Mouse (Mus musculus): ENCODE measurements around the gene Gm37240.

Gene Gm37240

DNA sequence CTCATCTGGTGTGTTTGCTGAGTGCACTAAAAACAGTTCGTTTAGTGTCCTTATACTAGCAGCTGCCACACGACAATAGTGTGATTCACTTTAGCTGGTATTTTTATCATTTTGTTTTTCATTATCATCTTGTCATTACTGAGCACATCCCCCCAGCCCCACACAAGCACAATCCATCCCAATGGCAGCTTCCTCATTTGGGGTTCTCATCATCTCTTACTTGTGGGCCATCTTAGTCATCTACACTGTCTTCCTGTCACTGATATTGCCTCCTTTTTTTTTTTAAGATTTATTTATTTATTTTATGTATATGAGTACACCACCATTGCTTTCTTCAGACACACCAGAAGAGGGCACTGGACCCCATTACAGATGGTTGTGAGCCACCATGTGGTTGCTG is 1268.7 kb downstream of the Gm37240 start:
- CTCF ChIA-PET, result interaction anchor here (0.6 to 0.7 kb wide), 2 partner anchors 54 to 573 kb away, joined by 3 to 5 read pairs; no protein-coding TSS in a partner anchor

DNA sequence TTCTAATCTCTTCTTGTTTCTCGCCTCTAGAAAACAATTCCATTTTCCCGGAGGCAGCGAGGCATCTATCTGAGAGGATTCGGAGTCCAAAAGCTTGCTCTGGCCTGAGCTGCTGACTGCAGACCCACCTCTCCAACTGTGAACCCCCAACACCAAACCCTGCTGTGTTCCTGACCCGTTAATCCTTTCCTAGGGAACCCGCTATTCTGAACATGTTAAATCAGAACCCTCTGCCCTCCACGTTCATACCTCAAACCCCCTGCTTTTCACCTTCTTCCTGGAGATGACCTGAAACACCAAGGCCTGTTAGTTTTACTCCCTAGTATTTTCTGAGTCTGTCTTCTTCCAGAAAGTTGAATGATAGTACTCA is 1271.5 kb downstream of the Gm37240 start:
- CTCF ChIA-PET, result interaction anchor here (0.7 to 1.9 kb wide), 3 partner anchors 11 to 294 kb away, joined by 3 to 6 read pairs (median 3); no protein-coding TSS in a partner anchor

DNA sequence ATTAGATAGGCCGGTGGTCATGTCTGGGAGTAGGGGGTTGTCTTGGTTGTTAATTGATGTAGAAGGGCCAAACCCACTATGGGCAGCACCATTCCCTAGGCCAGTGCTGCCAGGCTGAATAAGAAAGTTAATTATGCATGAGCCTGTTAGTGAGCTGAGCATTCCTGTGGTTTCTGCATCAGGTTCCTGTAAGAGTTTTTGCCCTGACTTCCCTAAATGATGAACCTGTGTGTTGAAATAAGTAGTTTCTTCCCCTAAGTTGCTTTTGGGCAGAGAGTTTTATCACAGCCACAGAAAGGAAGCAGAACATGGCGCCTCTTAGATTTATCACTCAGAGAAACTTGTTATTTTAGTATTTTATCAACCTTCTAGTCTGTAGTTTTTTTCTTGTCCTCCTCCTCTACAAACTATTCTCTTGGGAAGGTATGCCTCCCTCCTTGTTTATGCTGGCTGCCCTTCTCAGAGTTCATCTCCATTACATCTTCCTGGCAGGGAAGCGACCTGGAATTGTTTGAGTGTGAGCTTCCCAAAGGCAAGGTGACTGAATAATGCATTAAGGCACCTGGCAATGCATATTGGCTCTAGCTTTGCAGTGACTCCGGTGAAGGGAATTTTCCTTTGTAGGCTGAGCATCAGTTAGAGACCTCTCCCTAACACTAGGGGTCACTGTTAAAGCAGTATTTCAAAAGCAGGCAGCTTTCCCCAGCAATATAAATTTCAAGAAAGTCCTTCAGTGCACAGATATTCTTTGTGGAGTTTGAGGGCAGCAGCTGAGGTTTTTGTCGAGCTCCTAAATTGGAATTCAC is 1272.1 kb downstream of the Gm37240 start:
- CTCF ChIA-PET, result interaction anchor here (0.7 to 1.9 kb wide), 4 partner anchors 12 to 294 kb away, joined by 3 to 6 read pairs (median 3); no protein-coding TSS in a partner anchor

DNA sequence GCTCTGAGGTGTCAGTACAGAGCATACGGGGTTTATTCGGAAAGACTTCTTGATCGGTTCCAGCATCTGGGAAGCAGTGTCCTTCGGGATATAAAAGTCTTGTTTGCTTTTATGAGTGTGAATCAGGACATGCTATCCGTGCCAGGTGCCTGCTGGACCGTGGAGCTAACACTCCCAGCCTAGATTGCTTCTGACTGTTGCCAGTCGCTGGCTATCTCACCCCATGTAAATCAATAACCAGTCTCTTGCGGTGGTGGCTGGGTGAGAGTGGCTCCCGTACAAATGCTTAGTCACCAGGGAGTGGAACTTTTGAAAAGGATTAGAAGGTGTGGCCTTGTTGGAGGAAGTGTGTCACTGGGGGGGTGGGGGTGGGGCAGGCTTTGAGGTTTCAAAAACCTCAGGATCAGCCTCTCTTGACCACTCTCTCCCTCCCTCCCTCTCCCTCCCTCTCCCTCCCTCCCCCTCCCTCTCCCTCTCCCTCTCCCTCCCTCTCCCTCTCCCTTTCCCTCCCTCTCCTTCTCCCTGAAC is 1277.1 kb downstream of the Gm37240 start:
- CTCF ChIA-PET, result no interaction called here

DNA sequence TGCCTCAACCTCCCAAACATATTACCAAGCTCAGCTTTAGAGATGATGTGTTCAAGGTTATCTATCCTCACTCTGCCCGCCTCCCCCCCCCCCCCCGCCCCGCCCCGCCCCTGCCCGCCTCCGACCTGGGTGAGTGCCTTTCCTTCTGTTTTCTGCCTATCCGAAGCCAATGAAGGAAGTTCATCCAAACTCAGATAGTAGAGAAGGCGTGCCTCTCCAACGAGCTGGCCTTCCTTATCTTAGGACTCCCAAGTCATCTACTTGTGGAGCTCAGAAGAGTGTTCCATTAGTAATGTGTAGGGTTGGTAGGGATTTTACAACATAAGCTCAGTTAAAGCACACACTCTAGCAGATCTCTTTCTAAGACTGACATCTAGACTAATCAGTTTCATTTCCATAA is 1284.1 kb downstream of the Gm37240 start:
- CTCF ChIA-PET, result interaction anchor here (0.6 kb wide), 2 partner anchors 36 to 170 kb away, joined by 3 to 6 read pairs; no protein-coding TSS in a partner anchor

DNA sequence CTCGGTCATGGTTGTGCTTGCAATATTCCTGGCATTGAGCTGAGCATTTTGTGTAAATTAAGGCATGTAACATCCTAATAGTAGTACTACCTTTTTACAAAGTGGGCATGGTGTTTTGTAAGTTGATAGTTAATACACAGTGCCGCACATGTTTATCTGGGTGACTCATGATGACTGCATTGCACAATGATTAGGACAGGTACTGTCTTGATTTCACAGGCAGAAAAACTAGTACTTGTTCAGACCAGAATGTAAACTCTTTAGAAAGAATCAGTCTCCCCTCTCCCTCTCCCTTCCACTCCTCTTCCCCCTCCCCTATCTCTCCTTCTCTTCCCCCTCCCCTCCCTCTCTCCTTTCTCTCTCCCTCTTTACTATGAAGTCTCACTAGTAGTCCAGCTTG is 1284.6 kb downstream of the Gm37240 start:
- CTCF ChIA-PET, result interaction anchor here (0.6 kb wide), 2 partner anchors 36 to 170 kb away, joined by 3 to 6 read pairs; no protein-coding TSS in a partner anchor

DNA sequence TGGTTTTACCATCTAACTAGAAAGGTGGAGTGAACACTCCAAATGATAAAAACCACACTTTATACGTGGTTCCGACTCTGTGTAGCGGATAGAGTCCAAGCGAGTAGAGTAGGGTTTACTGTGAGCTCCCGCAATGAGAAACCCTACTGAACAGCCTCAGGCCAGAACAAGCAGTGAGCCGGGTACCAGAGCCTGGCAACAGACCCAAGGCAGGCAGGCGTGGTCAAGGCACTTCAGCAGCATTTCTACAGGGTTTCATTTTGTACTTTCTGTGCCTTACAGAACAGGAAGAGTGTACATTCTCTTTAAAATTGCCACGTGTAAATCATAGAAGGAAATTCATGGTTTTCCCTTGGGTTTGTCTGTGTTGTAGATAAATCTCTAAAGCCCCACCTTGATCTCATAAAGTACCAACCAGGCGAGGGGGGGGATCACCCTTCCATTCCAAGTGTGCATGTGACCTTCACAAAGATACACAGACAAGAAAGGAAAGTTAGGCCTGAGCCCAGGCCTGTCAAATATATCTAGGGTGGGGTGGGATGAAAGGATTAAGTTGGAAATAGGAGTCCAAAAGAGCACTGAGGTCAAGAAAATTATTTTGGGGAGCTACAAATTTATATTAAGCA is 1285.3 kb downstream of the Gm37240 start:
- CTCF ChIA-PET, result no interaction called here

DNA sequence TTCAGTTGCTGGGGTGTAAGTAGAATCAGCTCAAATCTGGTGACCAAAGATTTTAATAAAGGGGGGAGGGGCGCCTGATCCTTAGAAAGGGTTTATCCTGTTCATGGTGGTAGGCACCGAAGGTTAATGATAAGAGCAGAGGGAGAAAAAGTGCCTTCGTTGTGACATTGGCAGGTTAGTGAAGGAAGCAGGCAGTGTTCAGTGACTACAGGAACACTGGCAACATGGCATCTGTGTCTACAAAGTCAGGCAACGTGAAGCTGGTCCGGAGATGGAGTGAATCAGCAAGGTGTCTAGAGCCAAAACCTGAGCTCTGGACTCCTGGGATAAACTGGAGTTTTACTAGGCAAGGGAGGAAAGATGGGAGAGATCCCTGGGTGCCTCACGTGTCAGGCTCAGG is 1288.6 kb downstream of the Gm37240 start:
- CTCF ChIA-PET, result no interaction called here

DNA sequence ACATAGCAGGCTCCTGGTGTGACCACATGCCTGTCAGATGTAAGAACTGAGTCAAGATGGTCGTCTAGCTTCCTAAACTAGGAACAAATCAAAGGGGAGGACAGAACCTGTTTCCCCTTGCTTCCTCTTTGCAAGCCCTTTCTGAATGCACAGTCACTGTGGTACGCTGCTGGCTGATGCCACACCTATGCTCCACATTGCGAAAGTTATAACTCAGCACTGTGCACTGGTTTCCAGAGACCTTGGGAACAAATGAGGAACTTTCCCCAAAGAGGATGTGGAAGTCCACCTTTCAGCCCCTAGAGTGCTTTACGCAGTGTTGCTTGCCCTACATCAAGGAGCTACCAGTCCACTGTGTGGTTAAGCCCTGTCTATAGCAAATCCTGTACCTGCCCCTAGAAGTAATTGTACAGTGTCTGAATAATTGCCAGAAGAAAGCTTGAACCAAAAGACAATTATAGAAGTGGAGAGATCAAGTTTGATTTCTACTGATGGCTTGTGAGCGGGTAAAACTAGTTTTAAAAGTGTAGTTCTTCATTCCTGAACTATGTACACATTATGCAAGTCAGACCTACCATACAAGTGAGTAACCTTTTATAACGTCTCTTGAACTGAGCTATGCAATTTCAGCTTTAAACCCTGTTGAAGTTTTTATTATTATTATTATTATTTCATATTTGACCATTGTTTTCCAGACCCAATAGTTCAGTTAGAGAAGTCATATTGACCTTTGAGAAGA is 1289.2 kb downstream of the Gm37240 start:
- CTCF ChIA-PET, result no interaction called here

DNA sequence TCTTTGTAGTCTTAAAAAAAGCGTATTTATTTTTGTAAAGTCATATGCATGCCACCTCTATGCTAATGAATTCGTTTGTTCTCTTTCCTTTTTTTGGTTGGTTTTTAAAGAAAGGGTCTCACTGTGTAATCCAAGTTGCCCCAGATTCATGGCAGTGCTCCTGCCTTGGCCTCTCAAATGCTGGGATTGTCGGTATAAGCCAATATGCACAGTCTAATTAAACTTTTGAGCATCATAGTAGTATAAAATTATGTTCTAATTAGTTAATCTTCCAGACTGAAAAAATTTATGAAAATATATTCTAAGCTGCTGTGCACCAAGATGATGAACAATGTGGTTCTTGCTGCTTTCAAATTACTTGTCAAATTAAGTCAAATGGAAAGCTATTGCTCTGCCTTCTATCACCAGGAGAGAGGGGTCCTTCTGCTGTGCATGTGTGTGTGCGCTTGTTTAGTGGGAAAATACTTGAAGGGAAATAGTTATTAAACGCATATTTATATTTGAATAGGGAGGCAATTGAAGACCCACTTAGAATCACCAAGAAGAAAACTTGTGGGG is 1291.6 kb downstream of the Gm37240 start:
- CTCF ChIA-PET, result no interaction called here

DNA sequence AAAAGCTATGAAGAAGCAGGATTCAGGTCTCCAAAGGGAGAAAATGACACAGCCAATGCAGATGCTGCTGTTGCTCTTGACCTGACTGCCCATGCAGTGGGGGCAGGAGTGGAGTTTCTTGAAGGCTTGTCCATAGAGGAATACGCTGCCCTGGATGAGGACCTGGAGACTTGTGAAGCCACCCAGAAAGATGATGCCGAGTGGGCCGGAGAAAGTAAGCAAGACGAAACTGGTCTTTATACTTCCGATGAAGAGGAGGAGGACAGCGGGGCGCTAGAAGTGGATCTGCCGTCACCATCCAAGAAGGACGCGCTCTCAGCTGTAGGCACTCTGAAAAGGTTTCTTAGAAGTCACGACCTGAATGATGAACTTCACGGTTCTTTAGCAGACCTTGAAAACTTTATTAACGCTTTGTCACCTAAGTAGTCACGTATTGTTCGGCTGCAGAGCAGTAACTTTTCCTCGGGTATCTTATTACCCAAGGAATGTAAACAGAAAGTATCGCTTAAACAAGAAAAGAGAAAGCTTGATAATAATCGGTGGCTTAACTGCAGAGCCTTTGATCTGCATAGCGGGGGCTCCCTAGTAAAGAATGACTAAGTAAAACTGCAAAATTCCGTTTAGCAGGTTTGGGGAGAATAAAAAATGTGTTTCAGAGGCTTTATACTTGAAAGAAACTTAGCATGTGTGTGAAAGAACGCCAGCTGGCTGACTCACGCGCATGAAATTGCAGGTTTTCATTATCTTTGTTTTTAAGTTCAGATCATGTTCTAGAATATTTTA is 1292.2 kb downstream of the Gm37240 start:
- CTCF ChIA-PET, result interaction anchor here (0.5 kb wide), 1 partner anchor 733 kb away, joined by 5 read pairs; no protein-coding TSS in a partner anchor

DNA sequence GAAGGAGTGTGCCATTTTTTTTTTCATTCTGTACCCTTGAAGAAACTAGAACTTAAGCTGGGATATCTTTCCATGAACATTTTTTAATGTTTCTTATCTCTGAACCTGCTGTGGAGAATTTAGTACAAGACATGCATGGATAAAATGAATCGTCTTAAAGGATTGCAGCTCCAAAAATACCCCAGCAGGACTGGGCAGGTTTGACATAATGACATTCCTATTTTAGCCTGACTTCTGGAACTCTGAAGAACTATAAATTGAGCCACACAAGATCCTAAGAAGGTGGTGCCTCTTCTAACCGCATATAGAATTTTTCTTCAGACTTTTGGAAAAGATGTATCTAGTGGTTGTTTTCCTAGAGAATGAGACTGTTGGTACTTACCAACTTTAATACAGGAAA is 1294.0 kb downstream of the Gm37240 start, which contains the start of gene Tigd4:
TSS of gene Tigd4 (plus strand) at position 301 of the 400 bp plus-strand sequence.
- CTCF ChIA-PET, result no interaction called here

DNA sequence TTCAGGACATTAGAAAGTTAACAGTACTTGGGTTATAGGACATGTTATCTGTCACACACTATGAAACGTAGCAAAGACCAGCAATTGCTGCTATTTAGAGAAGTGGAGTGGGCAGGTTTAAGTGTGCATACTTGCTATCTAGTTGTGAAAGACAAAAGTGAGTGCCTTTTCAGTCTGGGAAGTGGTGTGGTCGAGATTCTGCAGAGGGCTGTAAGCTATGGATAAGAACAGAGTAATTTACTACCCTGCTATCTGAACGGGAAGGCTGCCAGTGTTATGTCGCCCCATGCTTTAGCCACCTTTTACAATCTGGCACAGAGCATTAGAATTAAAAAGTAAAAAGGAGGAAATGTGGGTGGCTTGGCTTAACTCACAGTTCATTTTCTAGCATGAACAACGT is 1300.6 kb downstream of the Gm37240 start:
- CTCF ChIA-PET, result no interaction called here

DNA sequence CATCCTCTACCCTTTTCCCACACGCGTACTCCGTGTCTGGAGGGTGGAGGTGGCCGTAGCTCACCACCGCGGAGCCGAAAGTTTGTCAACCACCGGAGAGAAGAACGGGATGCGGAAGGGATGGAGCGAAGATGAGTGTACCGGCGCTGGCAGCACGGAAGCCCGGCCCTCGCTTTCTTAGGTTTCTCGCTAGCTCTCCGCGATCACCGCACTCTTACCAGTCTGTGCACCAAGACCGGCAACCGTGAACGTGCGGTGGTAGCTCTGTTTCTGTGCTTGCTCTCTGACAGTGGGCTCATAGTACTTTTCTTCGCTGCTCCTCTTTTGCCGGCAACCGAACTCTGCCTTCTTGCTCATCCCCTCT is 1304.4 kb downstream of the Gm37240 start:
- CTCF ChIA-PET, result no interaction called here

DNA sequence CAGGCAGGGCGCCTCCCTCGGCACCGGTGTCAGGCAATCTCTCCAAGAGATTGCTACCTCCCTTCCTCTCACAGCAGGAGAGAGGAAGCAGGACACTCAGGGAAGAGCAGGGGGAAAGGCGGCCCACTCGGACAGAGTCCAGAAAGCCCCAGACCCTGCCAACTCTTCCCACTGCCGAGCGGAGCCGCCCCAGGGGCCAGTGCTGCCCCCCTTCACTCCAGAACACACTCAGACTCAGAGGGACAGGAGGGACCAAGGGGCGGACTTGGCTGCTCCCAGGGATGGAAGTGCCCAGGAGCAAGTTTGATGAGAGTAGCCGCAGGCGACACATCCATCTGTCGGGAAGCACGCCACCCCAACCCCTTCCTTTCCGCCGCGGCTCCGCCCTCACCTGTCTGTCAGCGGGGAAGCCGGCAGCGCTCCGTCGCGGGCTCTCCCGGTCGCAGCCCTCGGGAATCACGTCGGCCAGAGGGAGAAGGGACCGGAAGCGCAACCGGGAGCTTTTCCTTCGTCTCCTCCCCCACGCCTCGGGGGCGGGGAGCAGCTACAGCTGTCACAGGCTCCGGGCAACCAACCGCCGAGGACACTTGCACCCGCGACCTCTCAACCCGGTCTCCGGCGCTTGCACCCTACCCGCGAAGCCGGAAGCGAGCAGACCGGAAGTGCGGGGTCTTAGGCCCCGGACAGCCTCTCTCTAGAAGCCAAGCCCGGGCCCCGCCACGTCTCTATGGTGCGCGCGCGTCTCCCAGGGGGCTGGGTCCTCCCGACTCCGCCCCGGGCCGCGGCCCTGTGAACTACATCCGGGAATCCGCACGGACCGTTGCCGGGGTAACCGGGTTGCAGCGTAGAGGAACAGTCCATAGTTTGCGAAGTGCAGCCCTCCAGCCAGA is 1305.0 kb downstream of the Gm37240 start, which contains the start of gene Arfip1:
TSS of gene Arfip1 (minus strand) at position 603 of the 890 bp plus-strand sequence.
- CTCF ChIA-PET, result no interaction called here

DNA sequence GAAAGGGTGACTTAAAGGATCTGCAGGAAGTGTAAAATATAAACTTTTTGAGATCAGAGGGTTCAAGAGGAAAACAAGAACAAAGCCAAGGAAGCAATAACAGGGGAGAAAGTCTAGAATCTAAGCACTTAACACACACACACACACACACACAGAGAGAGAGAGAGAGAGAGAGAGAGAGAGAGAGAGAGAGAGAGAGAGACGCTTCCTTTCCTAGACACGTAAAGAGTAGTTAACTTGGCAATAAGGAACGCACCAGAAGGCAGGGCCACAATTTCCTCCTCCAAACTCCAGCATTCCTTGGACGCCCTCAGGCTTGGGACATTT is 1305.7 kb downstream of the Gm37240 start:
- CTCF ChIA-PET, result no interaction called here

DNA sequence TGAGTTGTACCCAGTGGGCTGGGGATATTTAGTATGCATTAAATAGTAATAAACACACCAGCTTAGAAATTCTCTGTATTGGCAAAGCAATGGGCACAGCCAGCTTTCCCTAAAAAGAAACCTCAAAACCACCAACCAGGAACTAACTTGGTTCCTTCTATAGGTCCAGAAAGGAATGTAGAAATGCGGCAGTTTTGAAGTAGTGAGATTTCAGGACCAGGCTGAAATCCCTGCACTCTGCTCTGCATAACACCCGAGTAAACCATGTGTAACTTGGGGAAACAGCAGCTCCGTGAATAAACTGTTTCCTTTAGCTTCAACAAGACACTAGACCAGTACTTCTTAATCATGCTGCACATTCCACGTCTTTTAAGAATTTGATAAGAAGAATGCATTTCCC is 1306.6 kb downstream of the Gm37240 start:
- CTCF ChIA-PET, result interaction anchor here (0.6 to 1.1 kb wide), 2 partner anchors 262 to 510 kb away, joined by 3 to 10 read pairs; no protein-coding TSS in a partner anchor

DNA sequence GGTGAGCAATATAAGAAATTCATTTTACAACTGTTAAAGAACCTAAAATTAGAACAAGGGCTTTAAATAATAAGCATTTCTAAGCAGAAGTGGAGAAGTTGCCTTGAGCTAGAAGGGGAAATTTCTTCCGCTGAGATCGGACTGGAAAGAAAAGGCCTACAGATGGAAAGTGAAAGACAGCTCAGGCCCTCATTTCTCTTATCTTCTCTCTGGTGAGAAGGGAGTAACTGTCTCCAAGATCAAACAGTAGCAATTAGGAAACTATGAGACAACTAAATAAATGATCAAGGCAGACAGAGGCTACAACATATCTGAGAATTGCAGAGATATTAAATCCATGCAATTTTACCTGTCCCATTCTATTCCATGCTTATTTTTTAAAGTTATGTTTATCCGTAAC is 1316.8 kb downstream of the Gm37240 start:
- CTCF ChIA-PET, result no interaction called here

DNA sequence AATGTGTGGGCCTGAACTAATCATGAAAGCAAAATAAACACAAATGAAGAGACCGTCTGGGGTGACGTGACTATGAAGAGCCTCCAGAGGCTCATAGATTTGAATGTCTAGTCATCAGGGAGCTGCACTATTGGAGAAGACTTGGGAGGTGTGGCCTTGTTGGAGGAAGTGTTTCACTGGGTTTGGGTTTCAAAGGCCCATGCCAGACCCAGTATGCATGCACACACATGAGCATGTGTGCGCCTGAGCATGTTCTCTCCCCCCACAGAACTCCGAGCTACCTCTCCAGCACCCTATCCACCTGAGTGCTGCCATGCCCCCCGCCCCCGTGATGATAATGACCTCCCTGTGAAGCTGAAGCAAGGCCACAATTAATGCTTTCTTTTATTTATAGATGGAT is 1317.7 kb downstream of the Gm37240 start:
- CTCF ChIA-PET, result no interaction called here

DNA sequence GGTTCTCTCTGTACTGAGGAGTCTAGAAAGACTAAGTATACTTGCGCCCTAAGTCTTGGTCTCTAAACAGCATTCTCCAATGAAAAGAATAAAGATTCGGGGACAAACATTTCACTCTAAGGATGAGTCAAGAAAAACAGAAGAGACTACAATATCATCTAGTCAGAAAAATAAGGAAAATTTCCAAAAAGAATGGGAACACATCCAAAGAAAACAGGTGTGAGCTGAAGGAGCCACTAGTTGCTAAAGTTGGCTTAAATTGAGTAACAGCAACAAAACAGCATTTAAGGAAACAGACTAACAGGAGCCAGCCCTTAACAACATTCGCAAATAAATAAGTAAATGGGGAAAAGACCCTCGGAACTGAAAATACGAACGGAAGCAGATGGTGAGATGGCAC is 1318.8 kb downstream of the Gm37240 start:
- CTCF ChIA-PET, result no interaction called here
